8 mouse cellular contexts compared by ENCODE assay signal in genomic region chr15:26895251-26895711, GRCm38 (mm10). TPM values are rescaled to one million over a fixed set of nuclear protein-coding genes. Genes with fewer than 3 reads are reported as not detected.
DNase-seq lines count a peak whose midpoint lies in the region; ATAC-seq lines count a peak whose summit lies in the region.

Gene Fbxl7 (minus strand): TSS chr15:26895580.

- H3K4me1 ChIP-seq in hindbrain, embryonic 11.5 days (replicated peaks; ENCODE audit: control insufficient read depth, insufficient read depth, low read length), result no peaks in the 10 kb centered on the region

- H3K27me3 ChIP-seq in hindbrain, embryonic 11.5 days (ENCODE audit: control insufficient read depth, insufficient read depth, low read length), result no peaks in the 10 kb centered on the region

- H3K9ac ChIP-seq in hindbrain, embryonic 11.5 days (ENCODE audit: low read depth, low read length), result peak within 1 kb of the TSS; percentile 77

- H3K4me3 ChIP-seq in hindbrain, embryonic 11.5 days (ENCODE audit: low read depth, low read length), result peak within 1 kb of the TSS; percentile 80

- peak within 1 kb of the TSS; percentile 84 for H3K4me2 ChIP-seq in hindbrain, embryonic 11.5 days (replicated peaks; ENCODE audit: low read depth, low read length)

- WGBS in hindbrain, embryonic 11.5 days, result 0% methylated on average over 28 of the region's 58 CpGs

- peak within 1 kb of the TSS; percentile 79 for H3K27ac ChIP-seq in hindbrain, embryonic 11.5 days (ENCODE audit: low read depth, low read length)

- H3K36me3 ChIP-seq in hindbrain, embryonic 11.5 days (ENCODE audit: control insufficient read depth, insufficient read depth, low read length), result no peaks in the 10 kb centered on the region

- peak; percentile 80 for DNase-seq in ZHBTc4 (ENCODE audit: low read depth, low spot score)
- peak; percentile 51 to 57 for DNase-seq in cerebellum, postnatal 14 days
- peak; percentile 32 to 45 for DNase-seq in frontal cortex, postnatal 25 days (ENCODE audit: low spot score in 2 of 2)
- peak; percentile 87 for DNase-seq in hindbrain, embryonic 11.5 days (ENCODE audit: low spot score)
- peak; percentile 56 to 66 for DNase-seq in layer of hippocampus, postnatal 25 days (ENCODE audit: extremely low spot score in 1 of 2, low spot score in 1 of 2)
- peak; percentile 88 for DNase-seq in lung, postnatal 14 days
- DNase-seq in right cerebral cortex, postnatal 10 days (ENCODE audit: low spot score in 2 of 2), result peak; percentile 78

- peak; percentile 91 for ATAC-seq in hindbrain, embryonic 11.5 days (ENCODE audit: low FRiP score)
- ATAC-seq in erythroid progenitor cell, adult 5-6 weeks (replicated peaks; ENCODE audit: low FRiP score, poor library complexity, severe bottlenecking), result no peak

- H3K9me3 ChIP-seq in hindbrain, embryonic 11.5 days (ENCODE audit: control insufficient read depth, low read length), result no peaks in the 10 kb centered on the region

RNA-seq across cellular contexts. Expression of gene Fbxl7, which starts in this region (rescaled TPM):
- 13.0 and 20.5 TPM in 2 replicates for polyA plus RNA-seq in hindbrain, embryonic 11.5 days (2014; fragmentation: Nextera tagmentation; extraction: Ambion mirVana)
- 1 to 10 TPM; 6.0 to 9.1 TPM for total RNA-seq in layer of hippocampus, postnatal 25 days (2021)
- total RNA-seq in erythroid progenitor cell, adult 5-6 weeks (2015; ENCODE audit: low replicate concordance), result not detected in 2 replicates
- total RNA-seq in erythroid progenitor cell, adult 5-6 weeks (2017; ENCODE audit: low replicate concordance), result not detected in 2 replicates

Comparison
In these comparisons a context has a peak if more than half of its experiments do, and no peak if none do; other contexts are left out.
1. RNA of gene Fbxl7 (total RNA-seq): 6.0 to 9.1 TPM in layer of hippocampus, postnatal 25 days; not detected in erythroid progenitor cell, adult 5-6 weeks; every median in the first group is over 4 times any median in the second.
2. Peak in every context shown above with its lines, with median percentiles within 50 percentile points of each other: DNase-seq.